Mouse (Mus musculus): ENCODE results near the gene Btbd9.

Btbd9 gene

GRCm38 (mm10) chr17:30456293-30456692 lies 120.0 kb downstream of the Btbd9 start:
- DNase-seq (ENCODE audit: low read depth in 1 of 2, low spot score in 2 of 2), result no peak

DNA sequence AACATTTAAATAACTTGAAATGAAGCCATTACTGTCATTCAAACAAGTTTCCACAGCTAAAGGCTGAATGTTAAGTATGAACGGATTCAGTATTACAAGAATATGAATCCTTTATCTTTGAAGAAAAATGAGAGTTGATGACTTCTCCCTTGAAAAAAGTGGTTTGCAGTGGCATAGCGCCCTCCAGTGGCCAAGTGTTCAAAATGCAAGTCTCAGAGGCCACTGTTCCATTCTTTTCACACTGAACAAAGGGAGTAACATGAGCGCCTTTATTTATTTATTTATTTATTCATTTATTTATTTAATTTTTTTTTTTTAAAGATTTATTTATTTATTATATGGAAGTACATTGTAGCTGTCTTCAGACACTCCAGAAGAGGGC lies 121.4 kb downstream of the Btbd9 start:
- peak; percentile 9 to 42 for DNase-seq (ENCODE audit: low read depth in 1 of 2, low spot score in 2 of 2)

- no peak for DNase-seq (ENCODE audit: low read depth in 1 of 2, low spot score in 2 of 2)
Observed at GRCm38 (mm10) chr17:30454155-30454861, 122.0 kb downstream of the Btbd9 start.

GRCm38 (mm10) chr17:30453272-30453671 lies 123.0 kb downstream of the Btbd9 start:
- DNase-seq (ENCODE audit: low read depth in 1 of 2, low spot score in 2 of 2), result no peak

GRCm38 (mm10) chr17:30452363-30452762 lies 123.9 kb downstream of the Btbd9 start:
- DNase-seq (ENCODE audit: low read depth in 1 of 2, low spot score in 2 of 2), result no peak

DNA sequence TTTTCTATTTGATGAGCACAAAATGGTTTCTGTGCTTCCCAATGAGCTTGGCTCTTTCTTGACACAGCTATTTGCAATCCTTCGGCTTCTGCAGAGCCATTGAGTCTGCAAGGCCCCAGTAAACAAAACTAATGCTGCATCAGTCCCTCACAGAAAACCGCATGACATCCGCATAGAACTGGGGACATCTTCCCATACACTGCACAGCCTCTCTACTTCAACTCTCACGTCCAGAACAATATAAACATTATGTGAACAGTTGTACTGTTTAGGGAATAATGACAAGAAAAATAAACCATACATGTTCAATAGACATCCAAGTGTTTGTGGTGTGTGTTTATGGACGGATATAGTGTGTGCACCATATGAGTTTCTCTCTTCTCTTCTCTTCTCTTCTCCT lies 127.7 kb downstream of the Btbd9 start:
- no peak for DNase-seq (ENCODE audit: low read depth in 1 of 2, low spot score in 2 of 2)

DNA sequence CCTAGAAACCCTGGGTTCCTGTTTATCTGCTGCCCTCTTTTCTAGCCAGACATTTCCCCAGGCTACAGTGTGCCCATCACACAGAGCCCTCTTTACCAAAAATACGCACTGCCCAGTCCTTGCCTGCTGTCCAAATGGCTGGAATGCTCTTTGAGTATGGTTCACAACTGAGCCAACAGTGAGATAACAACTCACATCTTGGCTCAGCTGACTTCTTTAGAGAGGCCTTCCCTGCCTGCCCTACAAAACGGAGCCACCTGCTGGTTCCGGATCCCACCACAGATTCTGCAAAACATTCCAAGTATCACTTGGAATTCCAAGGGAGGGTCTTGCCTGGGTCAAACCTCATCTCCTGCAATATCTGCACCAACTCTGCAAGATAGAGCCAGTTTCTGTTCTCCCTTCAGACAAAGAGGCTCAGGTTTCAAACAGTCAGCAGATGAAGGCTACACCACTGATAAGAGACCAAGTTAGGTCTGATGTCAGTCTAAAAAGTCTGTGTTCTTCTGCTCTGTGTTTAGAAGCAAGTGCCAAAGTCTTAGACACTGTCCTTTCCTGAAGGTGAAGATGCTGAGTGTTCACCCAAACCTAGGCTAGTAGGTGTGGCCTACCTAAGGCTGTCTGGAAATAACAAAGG lies 130.4 kb downstream of the Btbd9 start:
- DNase-seq (ENCODE audit: low read depth in 1 of 2, low spot score in 2 of 2), result no peak

DNA sequence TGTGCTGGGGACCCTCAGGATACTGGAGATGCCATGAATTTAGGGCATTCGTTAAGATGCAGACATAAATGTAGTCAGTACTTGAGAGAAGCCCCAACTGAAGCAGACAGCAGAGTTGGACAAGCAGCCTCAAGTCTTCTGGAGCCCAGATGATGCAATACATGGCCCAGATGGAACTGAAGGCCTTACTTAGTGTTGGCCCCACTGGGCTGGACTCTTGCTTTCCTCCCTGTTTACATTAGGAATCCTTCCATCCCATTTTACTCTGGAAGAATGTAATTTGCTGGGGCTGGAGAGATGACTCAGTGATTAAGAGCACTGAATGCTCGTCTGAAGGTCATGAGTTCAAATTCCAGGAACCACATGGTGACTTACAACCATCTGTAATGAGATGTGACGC lies 136.6 kb downstream of the Btbd9 start:
- DNase-seq (ENCODE audit: low read depth in 1 of 2, low spot score in 2 of 2), result no peak

DNA sequence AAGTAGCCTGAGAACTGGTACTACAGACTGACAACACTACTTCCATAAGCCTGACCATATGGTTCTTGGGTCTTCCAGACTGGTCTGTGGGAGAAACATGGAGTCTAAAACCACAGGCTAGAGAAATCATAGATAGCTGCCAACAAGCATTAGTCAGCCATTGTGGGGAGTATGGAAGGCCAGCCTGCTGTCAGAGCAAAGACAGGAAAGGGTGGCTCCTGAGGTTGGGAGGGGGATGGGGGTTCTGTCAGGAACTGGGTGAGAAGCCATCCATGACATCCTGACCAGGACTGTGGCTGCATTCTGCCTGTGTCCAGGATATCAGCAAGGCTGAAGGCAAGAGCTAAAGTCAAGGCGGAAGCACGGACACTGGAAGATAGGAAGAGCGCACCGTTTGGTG lies 137.5 kb downstream of the Btbd9 start:
- no peak for DNase-seq (ENCODE audit: low read depth in 1 of 2, low spot score in 2 of 2)

GRCm38 (mm10) chr17:30436021-30436461 lies 140.2 kb downstream of the Btbd9 start:
- DNase-seq (ENCODE audit: low read depth in 1 of 2, low spot score in 2 of 2), result no peak

DNA sequence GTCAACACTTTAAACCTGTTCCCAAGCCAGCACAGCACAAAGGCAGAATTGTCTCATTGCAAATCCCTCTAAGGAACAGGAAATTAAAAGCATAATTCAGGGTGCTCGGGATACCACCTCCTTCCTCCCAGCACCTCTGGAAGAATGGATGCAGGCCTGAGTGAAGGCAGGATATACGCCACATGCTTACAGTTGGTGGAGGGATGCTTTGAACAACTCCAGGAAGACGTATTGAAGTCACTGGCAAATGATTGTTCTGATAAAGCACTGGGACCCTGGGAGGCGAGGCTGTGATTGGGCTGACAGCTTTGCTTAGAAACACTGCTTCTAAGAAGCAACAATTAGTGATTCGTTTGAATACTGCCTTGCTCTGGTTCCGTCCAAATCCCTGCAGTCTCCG lies 140.8 kb downstream of the Btbd9 start:
- no peak for DNase-seq (ENCODE audit: low read depth in 1 of 2, low spot score in 2 of 2)

DNA sequence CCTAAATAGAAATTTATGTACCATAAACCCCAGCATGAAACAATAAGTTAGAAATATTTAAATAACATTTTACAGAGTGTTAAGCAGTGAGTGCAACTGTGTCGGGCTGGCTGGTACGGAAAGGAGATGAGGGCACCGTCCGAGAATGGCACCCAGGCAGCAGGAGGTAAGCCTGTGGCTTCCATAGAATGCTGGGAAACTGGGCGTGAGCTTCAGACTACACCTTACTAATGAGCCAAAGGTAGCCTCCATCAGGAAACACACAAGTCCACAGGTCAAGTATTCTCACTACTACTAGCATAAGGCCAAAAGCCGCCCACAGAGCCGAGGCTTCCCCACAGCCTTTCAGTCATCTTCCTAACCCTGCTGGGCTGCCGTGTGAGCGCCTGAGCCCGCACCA lies 144.2 kb downstream of the Btbd9 start:
- DNase-seq (ENCODE audit: low read depth in 1 of 2, low spot score in 2 of 2), result no peak

GRCm38 (mm10) chr17:30430961-30431640 lies 145.2 kb downstream of the Btbd9 start:
- no peak for DNase-seq (ENCODE audit: low read depth in 1 of 2, low spot score in 2 of 2)

- no peak for DNase-seq (ENCODE audit: low read depth in 1 of 2, low spot score in 2 of 2)
Observed at GRCm38 (mm10) chr17:30428661-30429060, 147.6 kb downstream of the Btbd9 start.

- DNase-seq (ENCODE audit: low read depth in 1 of 2, low spot score in 2 of 2), result no peak
Observed at GRCm38 (mm10) chr17:30423256-30423852, 152.9 kb downstream of the Btbd9 start.

DNA sequence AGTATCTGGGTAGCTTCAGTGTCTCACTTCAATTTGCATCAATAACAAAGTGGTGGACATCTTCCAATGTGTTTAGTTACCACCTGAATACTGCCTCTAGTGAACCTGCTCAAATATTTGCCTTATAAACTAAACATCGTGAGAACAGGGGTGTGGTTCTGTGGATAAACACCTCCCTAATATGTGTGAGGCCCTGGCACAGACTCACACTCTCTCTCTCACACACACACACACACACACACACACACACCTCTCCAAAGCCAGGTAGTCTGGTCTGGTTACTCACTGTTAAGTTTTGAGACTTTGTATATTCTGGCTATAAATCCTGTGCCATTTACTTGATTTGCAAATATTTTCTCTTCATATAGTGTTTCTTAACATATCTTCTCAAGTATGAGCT lies 154.0 kb downstream of the Btbd9 start:
- DNase-seq (ENCODE audit: low read depth in 1 of 2, low spot score in 2 of 2), result no peak

GRCm38 (mm10) chr17:30421256-30421655 lies 155.0 kb downstream of the Btbd9 start:
- no peak for DNase-seq (ENCODE audit: low read depth in 1 of 2, low spot score in 2 of 2)

DNA sequence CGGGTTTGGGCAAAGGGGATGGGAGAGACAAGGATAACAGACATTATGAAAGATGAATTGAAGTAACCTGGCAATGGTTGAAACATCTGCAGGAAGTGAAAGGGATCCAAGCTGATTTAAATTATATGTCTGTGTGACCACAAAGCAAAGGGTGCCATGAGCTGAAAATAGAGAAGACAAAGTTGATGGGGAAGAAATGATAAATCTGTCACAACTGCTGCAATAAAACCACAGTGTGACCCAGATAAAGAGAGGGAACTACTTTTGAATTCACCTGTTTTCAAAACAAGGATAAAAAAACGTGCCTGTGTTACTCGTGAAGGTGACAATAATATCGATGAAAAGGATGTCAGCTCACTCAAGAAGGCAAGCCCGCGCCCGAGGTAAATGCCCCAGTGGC lies 156.8 kb downstream of the Btbd9 start:
- no peak for DNase-seq (ENCODE audit: low read depth in 1 of 2, low spot score in 2 of 2)

- DNase-seq (ENCODE audit: low read depth in 1 of 2, low spot score in 2 of 2), result no peak
Observed at GRCm38 (mm10) chr17:30418510-30418909, 157.8 kb downstream of the Btbd9 start.

- DNase-seq (ENCODE audit: low read depth in 1 of 2, low spot score in 2 of 2), result no peak
Observed at GRCm38 (mm10) chr17:30417106-30417505, 159.2 kb downstream of the Btbd9 start.

DNA sequence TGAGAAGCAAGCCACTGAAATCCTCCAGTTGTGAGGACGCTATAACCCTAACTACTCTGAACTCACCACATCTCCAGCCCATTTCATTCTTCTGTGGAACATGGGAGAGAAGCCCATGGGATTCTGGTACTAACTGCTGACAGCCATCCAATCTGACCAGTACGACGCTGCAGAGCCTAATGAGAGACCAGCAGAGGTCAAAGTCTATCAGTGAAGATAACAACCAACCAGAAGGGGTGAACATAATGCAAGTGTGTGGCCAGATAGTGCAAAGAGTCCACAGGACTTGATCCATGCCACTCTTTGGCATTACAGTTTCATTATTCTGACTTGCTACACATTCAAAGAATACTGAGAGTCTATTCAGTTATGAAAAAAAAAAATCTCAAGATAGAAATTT lies 160.6 kb downstream of the Btbd9 start:
- no peak for DNase-seq (ENCODE audit: low read depth in 1 of 2, low spot score in 2 of 2)

GRCm38 (mm10) chr17:30412991-30413390 lies 163.3 kb downstream of the Btbd9 start:
- DNase-seq (ENCODE audit: low read depth in 1 of 2, low spot score in 2 of 2), result no peak

All from monocyte, adult 2 months (primary cell).